Mouse (Mus musculus): ENCODE data around the gene Tgfbi.

The Tgfbi gene

DNA sequence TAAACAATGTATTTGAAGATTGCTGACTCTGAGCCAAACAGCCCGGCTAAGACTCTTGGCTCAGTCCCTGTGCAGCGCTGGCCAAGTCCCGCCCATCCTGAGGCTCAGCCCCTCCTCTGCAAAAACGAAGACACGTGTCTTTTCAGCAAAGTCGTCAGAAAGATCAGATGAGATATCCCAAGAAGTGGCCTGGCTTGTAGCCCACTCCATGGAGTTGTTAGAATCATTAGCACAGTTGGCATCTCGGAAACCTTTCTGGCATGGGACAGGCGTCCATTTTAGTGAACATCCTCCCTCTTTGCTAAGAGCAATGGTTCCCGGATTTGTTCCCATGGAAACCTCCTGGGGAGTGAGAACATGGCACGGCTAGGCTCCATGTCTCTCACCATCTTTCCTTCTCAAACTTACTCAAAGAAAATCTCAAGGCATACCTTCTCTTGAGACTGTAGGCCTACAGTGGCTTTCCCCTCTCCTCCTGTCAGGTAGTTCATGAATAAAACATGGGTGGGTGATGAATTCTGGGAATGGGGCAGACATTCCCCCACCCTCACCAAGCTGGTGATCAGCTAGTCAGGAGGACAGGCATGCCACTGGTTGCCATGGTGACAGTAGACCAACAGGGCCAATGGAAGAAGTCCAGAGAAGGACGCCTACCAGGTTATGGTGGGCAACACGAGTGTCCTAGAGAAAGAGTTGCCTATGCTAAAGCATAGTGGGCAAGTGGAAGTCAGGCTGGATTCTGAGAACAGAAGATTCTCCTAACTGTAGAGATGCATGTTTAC, 11.3 kb upstream of the Tgfbi start:
- DNase-seq (ENCODE audit: low spot score in 2 of 2) = peak; percentile 16 to 25

GRCm38 (mm10) chr13:56599511-56599910, 9.8 kb upstream of the Tgfbi start:
- DNase-seq (ENCODE audit: low spot score in 2 of 2) = no peak

- no peak for DNase-seq (ENCODE audit: low spot score in 2 of 2)
These were observed 9.0 kb upstream of the Tgfbi start for GRCm38 (mm10) chr13:56600216-56600890.

GRCm38 (mm10) chr13:56601199-56601598, 8.1 kb upstream of the Tgfbi start:
- DNase-seq (ENCODE audit: low spot score in 2 of 2) = no peak

DNA sequence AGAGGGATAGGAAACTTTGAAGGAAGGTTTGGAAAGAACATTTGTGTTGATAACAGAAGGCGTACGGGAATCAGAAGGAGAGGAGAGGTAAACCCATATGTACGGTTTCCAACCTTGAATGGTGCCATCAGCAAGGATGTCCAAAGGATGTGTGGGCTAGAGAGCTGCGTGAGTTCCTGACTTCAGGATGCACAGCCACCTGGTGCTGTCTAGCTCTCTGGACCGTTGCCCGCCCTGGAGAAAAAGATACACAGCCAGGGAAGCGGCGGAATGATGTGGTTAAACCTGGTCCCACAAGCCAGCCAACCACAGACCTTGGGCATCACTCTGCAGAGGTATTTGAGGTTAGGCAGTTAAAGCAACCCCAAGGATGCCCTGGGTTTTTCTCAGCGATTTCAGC, 3.8 kb upstream of the Tgfbi start:
- no peak for DNase-seq (ENCODE audit: low spot score in 2 of 2)

GRCm38 (mm10) chr13:56606724-56607123, 2.6 kb upstream of the Tgfbi start:
- no peak for DNase-seq (ENCODE audit: low spot score in 2 of 2)

DNA sequence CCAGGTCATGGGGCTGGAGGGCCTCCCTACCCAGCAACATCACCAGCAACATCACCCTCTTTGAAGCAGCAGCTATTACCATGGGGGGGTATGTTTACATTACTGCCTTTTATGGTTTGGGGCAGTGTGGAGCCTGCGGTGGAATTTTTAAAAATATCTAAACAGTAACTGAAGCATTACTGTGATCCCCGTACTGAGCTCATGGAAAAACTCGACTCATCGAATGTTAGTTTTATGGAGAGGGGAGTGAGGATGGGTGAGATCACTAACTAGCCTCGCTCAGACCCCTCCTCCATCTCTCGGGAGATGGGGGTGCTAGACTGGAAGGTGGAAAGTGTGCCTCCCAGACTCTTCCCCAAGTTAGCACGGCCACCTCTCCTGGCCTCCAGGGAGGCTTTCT, 2.1 kb upstream of the Tgfbi start:
- no peak for DNase-seq (ENCODE audit: low spot score in 2 of 2)

- DNase-seq (ENCODE audit: low spot score in 2 of 2) = no peak
These were observed 1.5 kb upstream of the Tgfbi start for GRCm38 (mm10) chr13:56607846-56608245.

DNA sequence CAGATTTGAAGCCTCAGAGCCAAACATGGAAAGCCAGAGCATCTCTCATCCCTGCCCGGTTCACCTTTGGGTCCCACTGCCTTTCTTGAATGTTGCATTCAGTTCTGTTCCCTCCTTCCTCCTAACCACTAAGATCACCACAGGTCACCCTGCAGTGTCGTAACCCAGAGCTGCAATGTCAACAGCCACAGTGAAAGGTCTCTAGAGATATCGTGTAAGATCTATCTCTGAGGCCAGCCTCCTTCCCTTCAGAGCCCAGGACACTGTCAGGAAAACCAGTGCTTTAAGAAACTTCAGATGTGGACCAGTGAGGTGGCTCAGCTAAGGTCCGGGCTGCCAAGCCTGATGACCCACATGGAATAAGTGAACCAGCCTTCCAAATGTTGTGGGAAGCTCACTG, 1.8 kb downstream of the Tgfbi start:
- DNase-seq (ENCODE audit: low spot score in 2 of 2) = no peak

GRCm38 (mm10) chr13:56611741-56612140, 2.4 kb downstream of the Tgfbi start:
- no peak for DNase-seq (ENCODE audit: low spot score in 2 of 2)

DNA sequence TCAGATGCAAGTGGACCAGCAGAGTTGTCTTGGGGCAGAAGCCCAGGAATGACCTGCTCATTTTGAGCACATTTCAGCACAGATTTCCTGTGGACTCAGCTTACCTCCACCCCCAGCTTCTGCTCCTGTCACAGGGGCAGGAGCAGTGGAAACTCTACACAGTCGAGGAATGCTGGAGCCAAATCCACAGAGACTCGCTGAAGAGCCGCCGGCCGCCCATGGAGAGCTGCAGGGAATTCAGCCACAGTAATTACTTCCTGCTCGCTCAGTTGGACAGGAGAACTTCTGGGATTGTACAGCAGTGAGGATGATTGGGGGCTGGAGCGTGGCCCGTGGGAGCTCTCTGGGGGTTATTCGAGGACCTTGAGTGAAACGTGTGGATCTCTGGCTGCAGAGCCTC, 3.0 kb downstream of the Tgfbi start:
- DNase-seq (ENCODE audit: low spot score in 2 of 2) = no peak

DNA sequence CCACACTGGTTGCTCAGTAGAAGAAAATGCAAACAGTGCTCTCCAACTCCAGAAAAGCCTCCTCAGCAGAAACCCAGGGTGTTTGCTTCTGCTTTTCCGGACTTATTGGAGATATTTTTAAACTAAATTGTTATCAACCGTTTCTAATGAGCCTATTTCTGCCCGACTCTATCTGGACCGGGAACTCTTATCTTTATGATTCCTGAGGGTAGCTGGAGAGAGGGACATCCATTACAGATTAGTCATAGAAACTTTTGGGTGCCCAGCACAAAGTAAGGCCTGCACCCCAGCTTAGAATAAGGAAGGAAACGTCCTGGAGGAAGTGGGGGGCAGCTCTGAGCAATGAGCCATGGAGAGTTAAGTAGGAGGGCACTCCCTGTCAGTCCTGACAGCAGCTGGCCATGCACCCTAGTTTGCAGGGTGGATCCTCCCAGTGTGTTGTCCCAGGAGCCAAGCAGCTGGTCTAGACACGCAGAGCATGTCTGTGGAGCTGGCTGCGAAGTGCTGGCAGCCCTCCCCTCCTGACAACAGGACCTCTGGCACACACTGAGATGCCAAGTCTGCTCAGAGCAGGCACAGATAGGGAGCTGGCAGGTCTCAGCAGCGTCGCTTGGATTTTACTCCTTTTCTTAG, 4.2 kb downstream of the Tgfbi start:
- peak; percentile 32 to 53 for DNase-seq (ENCODE audit: low spot score in 2 of 2)

- DNase-seq (ENCODE audit: low spot score in 2 of 2) = no peak
These were observed 5.4 kb downstream of the Tgfbi start for GRCm38 (mm10) chr13:56614768-56615167.

- DNase-seq (ENCODE audit: low spot score in 2 of 2) = no peak
These were observed 5.9 kb downstream of the Tgfbi start for GRCm38 (mm10) chr13:56615223-56615622.

DNA sequence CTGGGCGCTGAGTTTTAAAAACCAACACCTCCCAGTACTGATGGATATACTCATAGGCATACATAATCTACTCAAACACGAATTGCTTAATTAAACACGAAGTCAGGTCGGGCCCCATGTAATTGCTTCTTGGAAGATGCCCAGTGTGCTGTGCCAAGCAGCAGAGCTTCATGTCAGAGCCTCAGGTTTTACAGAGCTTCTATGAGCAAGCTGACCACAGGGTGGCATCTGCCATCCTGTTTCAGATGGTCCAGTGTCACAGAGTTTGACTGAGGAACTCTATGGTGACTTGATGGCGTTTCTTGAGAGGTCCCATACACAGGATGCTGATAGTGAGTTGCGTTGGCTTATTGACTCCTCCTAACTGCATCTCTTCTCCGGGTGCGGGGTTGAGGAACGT, 6.5 kb downstream of the Tgfbi start:
- no peak for DNase-seq (ENCODE audit: low spot score in 2 of 2)

DNA sequence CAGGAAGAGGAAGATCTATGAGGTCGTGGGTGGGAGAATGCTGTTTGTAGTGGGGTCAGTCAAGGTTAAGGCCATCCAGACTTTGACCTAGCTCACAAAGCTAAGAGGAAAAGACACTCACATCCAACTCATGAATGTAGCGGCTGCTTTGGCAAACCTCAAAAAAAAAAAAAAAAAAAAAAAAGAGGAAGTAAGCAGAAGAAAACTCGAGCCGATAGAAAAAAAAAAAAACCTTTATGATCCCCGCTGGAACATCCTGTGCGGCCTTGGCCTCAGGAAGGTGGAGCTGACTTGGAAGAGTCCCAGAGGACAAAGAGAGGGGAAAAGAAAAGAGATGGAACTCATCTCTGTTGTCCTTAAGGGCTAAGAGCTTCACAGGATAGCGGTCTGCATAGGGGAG, 7.1 kb downstream of the Tgfbi start:
- DNase-seq (ENCODE audit: low spot score in 2 of 2) = no peak

- DNase-seq (ENCODE audit: low spot score in 2 of 2) = no peak
These were observed 7.9 kb downstream of the Tgfbi start for GRCm38 (mm10) chr13:56617197-56617596.

- DNase-seq (ENCODE audit: low spot score in 2 of 2) = no peak
These were observed 13.0 kb downstream of the Tgfbi start for GRCm38 (mm10) chr13:56622201-56622757.

GRCm38 (mm10) chr13:56626524-56626923, 17.2 kb downstream of the Tgfbi start:
- DNase-seq (ENCODE audit: low spot score in 2 of 2) = no peak

- DNase-seq (ENCODE audit: low spot score in 2 of 2) = no peak
These were observed 20.8 kb downstream of the Tgfbi start for GRCm38 (mm10) chr13:56630081-56630480.

DNA sequence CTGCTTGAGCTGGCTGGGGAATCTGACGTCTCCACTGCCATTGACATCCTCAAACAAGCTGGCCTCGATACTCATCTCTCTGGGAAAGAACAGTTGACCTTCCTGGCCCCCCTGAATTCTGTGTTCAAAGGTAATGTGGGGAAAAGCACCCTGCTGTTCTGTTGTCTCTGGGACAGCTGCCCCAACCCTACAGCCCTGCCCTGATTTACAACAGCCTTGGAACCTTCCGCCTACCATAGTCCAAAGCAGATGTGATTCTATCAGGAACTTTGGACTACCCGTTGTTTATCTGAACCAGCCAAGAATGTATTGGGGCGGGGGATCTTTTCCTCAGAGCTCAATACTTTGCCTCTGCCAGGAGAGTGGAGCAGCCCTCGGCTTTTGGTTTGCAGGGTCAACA, 21.2 kb downstream of the Tgfbi start:
- no peak for DNase-seq (ENCODE audit: low spot score in 2 of 2)

DNA sequence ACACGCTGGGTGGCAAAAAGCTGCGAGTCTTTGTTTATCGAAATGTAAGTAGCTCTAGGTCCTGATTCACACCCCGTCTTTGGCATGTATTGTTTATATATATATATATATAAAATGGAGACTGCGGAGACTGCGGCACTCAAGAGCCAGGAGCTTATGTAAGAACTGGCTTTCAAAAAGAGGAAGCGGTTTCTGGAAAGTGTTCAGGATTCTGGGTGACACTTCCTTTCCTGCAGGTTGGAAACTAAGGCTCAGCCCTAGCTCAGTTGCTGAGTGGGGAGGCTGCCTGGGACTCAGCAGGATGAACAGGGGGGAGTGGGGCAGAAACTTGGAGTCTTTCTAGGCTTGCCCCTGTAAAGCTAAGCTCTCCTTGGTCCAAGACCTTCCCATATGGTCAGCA, 22.0 kb downstream of the Tgfbi start:
- DNase-seq (ENCODE audit: low spot score in 2 of 2) = no peak
